Mouse (Mus musculus) heart, postnatal 0 days (tissue): Measurements from ENCODE around the gene 1700074P13Rik. TPM values are rescaled to one million over a fixed set of nuclear protein-coding genes. Genes with fewer than 3 reads are reported as not detected.
A peak's percentile ranks its signal among the peaks of the same experiment; 100 is the strongest.

ENCODE experiments used
- ATAC-seq: fragments of 200-750 bp; cut with Nextera tagmentation; 2 replicates; pipeline ENCODE4 v1.8.0; 2017; ENCODE audit warnings: low read depth, moderate number of reproducible peaks, moderate library complexity; ENCODE audit not compliant: insufficient read depth
- DNase-seq: peaks from one replicate; pipeline ENCODE4 v3.0.0-alpha.2; 2016; ENCODE audit warnings: low spot score
- H3K27ac ChIP-seq: fragments of 300-500 bp; sonication (generic); 2 replicates; pipeline ENCODE4 v1.5.1; 2014; ENCODE audit warnings: low read depth, mild to moderate bottlenecking
- H3K27me3 ChIP-seq: fragments of 300-500 bp; sonication (generic); 2 replicates; pipeline ENCODE4 v1.6.1; 2014; ENCODE audit warnings: low read length, mixed read lengths; ENCODE audit not compliant: control insufficient read depth, insufficient read depth
- H3K36me3 ChIP-seq: fragments of 300-500 bp; sonication (generic); replicated peaks from 2 replicates; pipeline ENCODE4 v1.6.1; 2014; ENCODE audit warnings: low read length, mixed read lengths; ENCODE audit not compliant: control insufficient read depth, insufficient read depth
- H3K4me1 ChIP-seq: fragments of 300-500 bp; sonication (generic); 2 replicates; pipeline ENCODE4 v1.6.1; 2014; ENCODE audit warnings: antibody characterized with exemption; ENCODE audit not compliant: control insufficient read depth, insufficient read depth
- H3K4me2 ChIP-seq: fragments of 300-500 bp; sonication (generic); 2 replicates; pipeline ENCODE4 v1.6.1; 2014; ENCODE audit warnings: low read depth, mild to moderate bottlenecking, low read length, moderate library complexity
- H3K4me3 ChIP-seq: fragments of 300-500 bp; sonication (generic); 2 replicates; pipeline ENCODE4 v1.5.1; 2014; ENCODE audit warnings: low read depth, low read length
- H3K9ac ChIP-seq: fragments of 300-500 bp; sonication (generic); replicated peaks from 2 replicates; pipeline ENCODE4 v1.6.1; 2014; ENCODE audit warnings: low read depth, low read length, mixed read lengths
- H3K9me3 ChIP-seq: fragments of 300-500 bp; sonication (generic); replicated peaks from 2 replicates; pipeline ENCODE4 v1.6.1; 2016; ENCODE audit warnings: low read length; ENCODE audit not compliant: control insufficient read depth
- CTCF ChIP-seq: IDR thresholded peaks from 2 replicates; pipeline ENCODE4 v1.5.1; 2016; ENCODE audit warnings: antibody characterized with exemption, control low read depth, low read depth
- EP300 ChIP-seq: IDR thresholded peaks from 2 replicates; pipeline ENCODE4 v1.6.1; 2016; ENCODE audit warnings: antibody characterized with exemption, low read depth
- WGBS: fragments of 180-500 bp; shearing (Covaris S2); extraction: QIAGEN DNeasy Blood & Tissue Kit; methylation state at CpG from one replicate; pipeline ENCODE4 v1.1.7; 2014; 5-methylcytosine and 5-hydroxymethylcytosine counted together
- polyA plus RNA-seq: library from polyadenylated mRNA; unstranded; fragments of >200 nt; fragmentation: Nextera tagmentation; extraction: Ambion mirVana; gene quantifications from 2 replicates; pipeline ENCODE4 v1.2.1, GENCODE M21; 2015
- total RNA-seq: library from RNA; depleted of rRNA; stranded (reverse); fragments of >200 nt; gene quantifications from 2 replicates; pipeline ENCODE4 v1.2.3, GENCODE M21; 2014; ENCODE audit warnings: low replicate concordance; rRNA removed

The 1700074P13Rik gene
- total and polyA plus RNA-seq, 2 experiments from 2014 or later, result not detected

DNA sequence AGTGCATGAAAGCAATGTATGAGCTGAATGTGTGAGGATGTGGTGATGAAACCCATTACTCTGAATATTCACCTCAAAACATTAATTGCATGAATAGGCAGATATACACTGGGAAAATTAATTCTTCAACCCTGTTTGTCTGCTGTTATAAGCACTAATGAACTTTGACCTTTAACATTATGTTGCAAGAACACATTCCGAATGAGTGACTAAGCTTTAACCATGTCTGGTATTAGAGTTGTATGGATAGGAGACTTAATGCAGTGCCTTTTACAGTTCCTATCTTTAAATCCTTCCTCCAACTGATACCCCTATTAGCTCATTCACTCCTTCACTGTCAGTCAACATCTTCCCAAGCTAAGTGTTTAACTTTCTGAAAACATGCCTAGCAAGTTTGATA, 45.6 kb downstream of the 1700074P13Rik start:
- no peaks in the 10 kb centered on the region for H3K36me3 ChIP-seq
- H3K4me2 ChIP-seq, result no peak overlapping the region
- H3K27ac ChIP-seq, result no peak overlapping the region
- no peak overlapping the region for H3K4me3 ChIP-seq
- TF ChIP-seq EP300 (no peak), CTCF (no peak)
- H3K9me3 ChIP-seq, result no peaks in the 10 kb centered on the region
- WGBS, result 65% methylated on average over 1 of the region's 1 CpGs
- no peaks in the 10 kb centered on the region for H3K4me1 ChIP-seq
- no peaks in the 10 kb centered on the region for H3K27me3 ChIP-seq
- no peak for ATAC-seq
- no peak overlapping the region for H3K9ac ChIP-seq
- no peak for DNase-seq

- no peak overlapping the region for H3K27ac ChIP-seq
- no peak overlapping the region for H3K9ac ChIP-seq
- no peaks in the 10 kb centered on the region for H3K27me3 ChIP-seq
- TF ChIP-seq EP300 (no peak), CTCF (peak; percentile 15; the same call in 1 of the 2 replicates)
- no peak for ATAC-seq
- DNase-seq, result no peak
- H3K4me3 ChIP-seq, result no peak overlapping the region
- H3K36me3 ChIP-seq, result no peaks in the 10 kb centered on the region
- H3K4me2 ChIP-seq, result no peak overlapping the region
- WGBS, result 41% methylated on average over 7 of the region's 7 CpGs
- no peaks in the 10 kb centered on the region for H3K9me3 ChIP-seq
- no peaks in the 10 kb centered on the region for H3K4me1 ChIP-seq
Observed at GRCm38 (mm10) chr6:40893577-40893976, 46.8 kb downstream of the 1700074P13Rik start.

DNA sequence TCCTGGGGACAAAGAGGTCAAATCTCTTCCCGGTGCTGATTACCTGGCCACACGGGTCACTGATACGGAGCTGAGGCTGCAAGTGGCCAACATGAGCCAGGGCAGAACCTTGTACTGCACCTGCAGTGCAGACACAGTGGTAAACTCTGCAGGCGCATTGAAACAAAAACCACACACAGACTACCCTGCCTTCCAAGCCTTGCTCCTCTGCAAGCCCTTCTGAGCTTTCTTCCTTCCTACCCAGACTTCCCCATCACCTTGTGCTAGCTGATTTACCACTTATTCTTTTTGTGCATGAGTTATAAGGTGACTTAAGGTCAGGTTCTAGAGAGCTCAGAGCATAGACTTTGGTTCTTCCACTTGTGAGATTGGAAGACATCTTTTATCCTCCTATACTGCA, 48.6 kb downstream of the 1700074P13Rik start:
- Histone ChIP-seq H3K4me3 (no peak overlapping the region), H3K27ac (no peak overlapping the region), H3K9me3 (no peaks in the 10 kb centered on the region), H3K36me3 (no peaks in the 10 kb centered on the region), H3K27me3 (no peaks in the 10 kb centered on the region), H3K4me2 (no peak overlapping the region), H3K9ac (no peak overlapping the region), H3K4me1 (no peaks in the 10 kb centered on the region)
- 69% methylated on average over 4 of the region's 4 CpGs for whole genome bisulfite sequencing
- ATAC-seq (no peak), DNase-seq (no peak)
- TF ChIP-seq CTCF, result no peak
- TF ChIP-seq EP300, result no peak

DNA sequence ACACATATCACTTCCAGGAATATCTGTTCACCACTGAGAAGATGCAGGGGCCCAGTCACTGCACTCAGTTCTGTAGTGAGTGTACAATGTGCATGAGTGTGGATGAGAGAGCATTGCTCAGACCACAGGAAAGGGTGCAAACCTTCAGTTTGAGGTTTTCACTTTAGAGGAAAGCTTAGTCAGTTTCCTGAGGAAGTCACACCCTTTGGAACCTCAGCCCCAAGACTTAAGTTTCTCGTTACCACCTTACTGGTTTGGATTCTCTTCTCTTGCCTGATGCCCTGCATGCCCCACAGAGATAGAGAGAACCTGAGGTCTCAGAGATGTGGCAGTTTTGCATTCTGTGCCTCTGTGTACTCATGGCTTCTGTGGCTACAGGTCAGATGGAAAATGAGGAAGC, 49.4 kb downstream of the 1700074P13Rik start:
- Histone ChIP-seq H3K9ac (no peak overlapping the region), H3K27ac (no peak overlapping the region), H3K4me2 (no peak overlapping the region), H3K36me3 (no peaks in the 10 kb centered on the region), H3K4me3 (no peak overlapping the region), H3K27me3 (no peaks in the 10 kb centered on the region), H3K9me3 (no peaks in the 10 kb centered on the region), H3K4me1 (no peaks in the 10 kb centered on the region)
- ATAC-seq, result no peak
- no peak for TF ChIP-seq EP300
- TF ChIP-seq CTCF, result no peak
- WGBS, result 32% methylated on average over 1 of the region's 1 CpGs
- DNase-seq, result no peak

DNA sequence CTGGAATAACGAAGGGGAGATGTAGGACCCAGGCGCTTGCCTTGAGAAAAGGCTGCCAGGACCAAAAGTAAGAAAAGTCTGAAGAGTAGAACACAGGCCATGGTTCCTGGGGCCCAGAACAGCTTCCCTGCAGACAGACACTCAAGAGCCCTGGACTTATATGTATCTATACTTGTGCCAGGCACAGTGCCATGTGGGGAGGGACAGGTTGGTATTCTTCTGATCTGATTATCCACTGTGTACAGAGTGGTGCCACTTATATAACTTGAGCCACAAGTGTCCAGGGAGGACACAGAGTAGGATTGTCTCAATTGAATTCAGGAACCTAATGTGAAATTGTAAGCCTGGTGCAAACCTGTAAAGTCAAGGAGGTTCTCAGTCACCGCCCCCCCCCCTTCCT, 53.0 kb downstream of the 1700074P13Rik start, which contains the start of gene Moxd2:
TSS of gene Moxd2 (minus strand) at position 101 of the 400 bp plus-strand sequence.
- 81% methylated on average over 3 of the region's 3 CpGs for WGBS
- no peak within 1 kb of the TSS for H3K4me3 ChIP-seq
- no peak within 1 kb of the TSS for H3K9ac ChIP-seq
- no peak within 1 kb of the TSS for H3K4me2 ChIP-seq
- H3K27me3 ChIP-seq, result no peaks in the 10 kb centered on the region
- DNase-seq, result no peak
- no peak for TF ChIP-seq EP300
- no peaks in the 10 kb centered on the region for H3K9me3 ChIP-seq
- ATAC-seq, result no peak
- H3K27ac ChIP-seq, result no peak within 1 kb of the TSS
- H3K4me1 ChIP-seq, result no peaks in the 10 kb centered on the region
- no peaks in the 10 kb centered on the region for H3K36me3 ChIP-seq

Other genes with a start within 250 kb of the 1700074P13Rik start
- not detected in 2 replicates for gene Moxd2, start 53.1 kb downstream of the 1700074P13Rik start, total RNA-seq
- not detected in 2 replicates for gene Moxd2, start 53.1 kb downstream of the 1700074P13Rik start, polyA plus RNA-seq
- gene Prss58, start 40.2 kb downstream of the 1700074P13Rik start, total RNA-seq, result not detected in 2 replicates
- not detected in 2 replicates for gene Prss58, start 40.2 kb downstream of the 1700074P13Rik start, polyA plus RNA-seq
- gene Gm4744, start 11.3 kb upstream of the 1700074P13Rik start, total RNA-seq, result not detected in 2 replicates
- not detected in 2 replicates for gene Gm4744, start 11.3 kb upstream of the 1700074P13Rik start, polyA plus RNA-seq
- gene 1810009J06Rik, start 24.2 kb upstream of the 1700074P13Rik start, total RNA-seq, result not detected in 2 replicates
- not detected in 2 replicates for gene 1810009J06Rik, start 24.2 kb upstream of the 1700074P13Rik start, polyA plus RNA-seq
- gene Gm2663, start 58.9 kb upstream of the 1700074P13Rik start, total RNA-seq, result not detected in 2 replicates
- gene Gm2663, start 58.9 kb upstream of the 1700074P13Rik start, polyA plus RNA-seq, result not detected in 2 replicates
- gene 2210010C04Rik, start 95.0 kb upstream of the 1700074P13Rik start, total RNA-seq, result not detected in 2 replicates
- gene 2210010C04Rik, start 95.0 kb upstream of the 1700074P13Rik start, polyA plus RNA-seq, result not detected in 2 replicates